Mouse (Mus musculus) forebrain, embryonic 13.5 days (tissue): ENCODE results near the gene Fam207a. TPM values are rescaled to one million over a fixed set of nuclear protein-coding genes. Genes with fewer than 3 reads are reported as not detected.

Experiments
- ATAC-seq: fragments of 200-750 bp; cut with Nextera tagmentation; 2 replicates; pipeline ENCODE4 v1.8.0; 2017
- H3K27ac ChIP-seq: fragments of 300-500 bp; sonication (generic); 2 replicates; pipeline ENCODE4 v1.5.1; 2015; ENCODE audit warnings: inconsistent platforms, mild to moderate bottlenecking, moderate library complexity
- H3K27me3 ChIP-seq: fragments of 300-500 bp; sonication (generic); 2 replicates; pipeline ENCODE4 v1.6.1; 2015; ENCODE audit warnings: mild to moderate bottlenecking, inconsistent platforms
- H3K36me3 ChIP-seq: fragments of 300-500 bp; sonication (generic); 2 replicates; pipeline ENCODE4 v1.6.1; 2015; ENCODE audit warnings: mild to moderate bottlenecking, inconsistent platforms; ENCODE audit not compliant: poor library complexity, severe bottlenecking
- H3K4me1 ChIP-seq: fragments of 300-500 bp; sonication (generic); 2 replicates; pipeline ENCODE4 v1.6.1; 2015; ENCODE audit warnings: inconsistent platforms
- H3K4me2 ChIP-seq: fragments of 300-500 bp; sonication (generic); 2 replicates; pipeline ENCODE4 v1.6.1; 2015; ENCODE audit warnings: inconsistent platforms, mild to moderate bottlenecking, moderate library complexity
- H3K4me3 ChIP-seq: fragments of 300-500 bp; sonication (generic); 2 replicates; pipeline ENCODE4 v1.5.1; 2015; ENCODE audit warnings: mild to moderate bottlenecking, inconsistent platforms
- H3K9ac ChIP-seq: fragments of 300-500 bp; sonication (generic); 2 replicates; pipeline ENCODE4 v1.6.1; 2015; ENCODE audit warnings: mild to moderate bottlenecking, inconsistent platforms
- H3K9me3 ChIP-seq: fragments of 300-500 bp; sonication (generic); replicated peaks from 2 replicates; pipeline ENCODE4 v1.6.1; 2016; ENCODE audit warnings: inconsistent platforms
- WGBS: fragments of 180-500 bp; shearing (Covaris S2); methylation state at CpG from one replicate; pipeline ENCODE4 v1.1.7; 2015; 5-methylcytosine and 5-hydroxymethylcytosine counted together
- polyA plus RNA-seq: library from polyadenylated mRNA; unstranded; fragments of >200 nt; fragmentation: Nextera tagmentation; extraction: Ambion mirVana; gene quantifications from 2 replicates; pipeline ENCODE4 v1.2.1, GENCODE M21; 2015

The Fam207a gene
- polyA plus RNA-seq, 1 experiment from 2014 or later, result 37.5 TPM

- no peaks in the 10 kb centered on the region for H3K36me3 ChIP-seq
- no peaks in the 10 kb centered on the region; the same call in 1 of the 2 replicates for H3K9me3 ChIP-seq
- no peaks in the 10 kb centered on the region for H3K27me3 ChIP-seq
- no peak overlapping the region for H3K9ac ChIP-seq
- no peak overlapping the region for H3K4me3 ChIP-seq
- no peak overlapping the region for H3K4me2 ChIP-seq
- no peak overlapping the region for H3K27ac ChIP-seq
- H3K4me1 ChIP-seq, result no peaks in the 10 kb centered on the region
- WGBS, result 73% methylated on average over 19 of the region's 19 CpGs
- no peak for ATAC-seq
These were observed 74.5 kb downstream of the Fam207a start for GRCm38 (mm10) chr10:77440841-77441755.

GRCm38 (mm10) chr10:77440286-77440685 lies 75.3 kb downstream of the Fam207a start:
- Histone ChIP-seq H3K4me2 (no peak overlapping the region), H3K4me1 (no peaks in the 10 kb centered on the region), H3K9me3 (no peaks in the 10 kb centered on the region; the same call in 1 of the 2 replicates), H3K27ac (no peak overlapping the region), H3K36me3 (no peaks in the 10 kb centered on the region), H3K27me3 (no peaks in the 10 kb centered on the region), H3K9ac (no peak overlapping the region), H3K4me3 (no peak overlapping the region)
- no peak for ATAC-seq
- 64% methylated on average over 6 of the region's 6 CpGs for WGBS

GRCm38 (mm10) chr10:77439026-77439425 lies 76.6 kb downstream of the Fam207a start:
- Histone ChIP-seq H3K27ac (no peak overlapping the region), H3K4me2 (no peak overlapping the region), H3K4me3 (no peak overlapping the region), H3K9ac (no peak overlapping the region), H3K36me3 (no peaks in the 10 kb centered on the region), H3K27me3 (no peaks in the 10 kb centered on the region), H3K4me1 (peaks cover 7% of the 10 kb centered on the region; the same call in 1 of the 2 replicates), H3K9me3 (no peaks in the 10 kb centered on the region)
- no peak for ATAC-seq
- 76% methylated on average over 3 of the region's 3 CpGs for WGBS

GRCm38 (mm10) chr10:77438021-77438420 lies 77.6 kb downstream of the Fam207a start:
- Histone ChIP-seq H3K36me3 (no peaks in the 10 kb centered on the region), H3K4me2 (no peak overlapping the region), H3K9me3 (no peaks in the 10 kb centered on the region), H3K9ac (no peak overlapping the region), H3K4me3 (no peak overlapping the region), H3K4me1 (peaks cover 7% of the 10 kb centered on the region; the same call in 1 of the 2 replicates), H3K27ac (no peak overlapping the region), H3K27me3 (no peaks in the 10 kb centered on the region)
- ATAC-seq, result no peak
- 65% methylated on average over 1 of the region's 1 CpGs for WGBS

Other genes with a start within 250 kb of the Fam207a start
- 7.9 and 8.8 TPM in 2 replicates for gene Adarb1, start 97.5 kb downstream of the Fam207a start, polyA plus RNA-seq
- gene Itgb2, start 14.5 kb upstream of the Fam207a start, polyA plus RNA-seq, result 0.34 and 0.37 TPM in 2 replicates
- gene Pttg1ip, start 65.9 kb upstream of the Fam207a start, polyA plus RNA-seq, result 57.8 and 63.6 TPM in 2 replicates
- gene Sumo3, start 90.3 kb upstream of the Fam207a start, polyA plus RNA-seq, result 329 and 347 TPM in 2 replicates
- 2.3 TPM in 1 of 2 replicates, not detected in the other for gene Gm49325, start 90.4 kb upstream of the Fam207a start, polyA plus RNA-seq
- 103 and 115 TPM in 2 replicates for gene Ube2g2, start 106.5 kb upstream of the Fam207a start, polyA plus RNA-seq
- 0.64 and 0.65 TPM in 2 replicates for gene Tspear, start 170.8 kb upstream of the Fam207a start, polyA plus RNA-seq
- not detected in 2 replicates for gene Gm19402, start 175.0 kb upstream of the Fam207a start, polyA plus RNA-seq
- gene Gm9508, start 181.4 kb upstream of the Fam207a start, polyA plus RNA-seq, result not detected in 2 replicates
- not detected in 2 replicates for gene Gm10272, start 190.8 kb upstream of the Fam207a start, polyA plus RNA-seq
- not detected in 2 replicates for gene Gm10024, start 195.7 kb upstream of the Fam207a start, polyA plus RNA-seq
- not detected in 2 replicates for gene Gm10142, start 200.0 kb upstream of the Fam207a start, polyA plus RNA-seq
- not detected in 2 replicates for gene Krtap12-1, start 204.8 kb upstream of the Fam207a start, polyA plus RNA-seq
- not detected in 2 replicates for gene Gm10100, start 210.7 kb upstream of the Fam207a start, polyA plus RNA-seq
- gene Gm18596, start 226.9 kb upstream of the Fam207a start, polyA plus RNA-seq, result not detected in 2 replicates
- gene Gm9736, start 235.6 kb upstream of the Fam207a start, polyA plus RNA-seq, result not detected in 2 replicates
- not detected in 2 replicates for gene Gm3233, start 243.9 kb upstream of the Fam207a start, polyA plus RNA-seq